In the genomic region with DNA sequence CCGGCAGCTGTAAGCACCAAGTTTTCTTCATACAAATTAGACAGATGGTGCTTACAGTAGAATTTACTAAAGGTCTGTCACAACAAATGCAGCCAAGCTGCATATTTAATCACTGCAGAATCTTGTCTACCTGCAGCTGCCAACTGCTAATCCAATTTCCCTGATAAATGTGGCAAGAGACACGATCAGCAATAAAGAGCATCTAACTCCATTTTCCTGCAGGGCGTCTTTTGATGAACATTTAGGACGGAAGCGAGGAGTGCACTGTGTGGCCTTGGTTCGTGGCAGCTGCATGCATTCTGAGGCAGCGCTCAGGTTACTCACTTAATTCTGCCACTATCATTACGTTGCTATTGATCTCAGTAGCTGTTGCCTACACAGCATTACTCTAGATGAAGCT, we compare ENCODE assay signal across 14 mouse cellular contexts. TPM values are rescaled to one million over a fixed set of nuclear protein-coding genes. Genes with fewer than 3 reads are reported as not detected.
DNase-seq lines count a peak whose midpoint lies in the region; ATAC-seq and TF ChIP-seq lines count a peak whose summit lies in the region.
"Had no signal": no experiment of that assay in that cellular context is flagged by ENCODE, and none has a peak within 500 bp of the region (broad histone marks: within the 10 kb centered on the region; RNA-seq: fewer than 3 reads in every experiment).

No protein-coding gene starts in this region.

- peak; percentile 15 for DNase-seq in left cerebral cortex, postnatal 4 days
- no peak for DNase-seq in left cerebral cortex, adult 2 months (ENCODE audit: extremely low spot score in 1 of 2, low spot score in 2 of 2)
- DNase-seq in cerebellum, postnatal 10 days, result peak; percentile 54 to 56
- DNase-seq in forebrain, postnatal 0 days, result peak; percentile 24
- DNase-seq in retina, embryonic 14.5 days (ENCODE audit: low spot score), result peak; percentile 11
- DNase-seq in right cerebral cortex, postnatal 36 days (ENCODE audit: low spot score in 2 of 2), result no peak
- no peak for DNase-seq in testis, postnatal 14 days (ENCODE audit: low spot score)
- DNase-seq: adrenal gland, postnatal 36 days had no signal

- intact Hi-C loops in left cerebral cortex, postnatal 4 days (cut with DNase I), result no loop called here
- intact Hi-C loops in left cerebral cortex, adult 2 months (cut with DNase I), result no loop called here

- H3K27me3 ChIP-seq in forebrain, postnatal 0 days (ENCODE audit: insufficient read depth, low read length), result no peaks in the 10 kb centered on the region
- H3K27me3 ChIP-seq: embryonic facial prominence, embryonic 12.5 days; limb, embryonic 13.5 days; lung, embryonic 15.5 days; midbrain, embryonic 12.5 days had no signal

- H3K36me3 ChIP-seq in forebrain, postnatal 0 days (ENCODE audit: insufficient read depth), result no peaks in the 10 kb centered on the region
- H3K36me3 ChIP-seq: embryonic facial prominence, embryonic 12.5 days; kidney, embryonic 15.5 days; limb, embryonic 13.5 days; lung, embryonic 15.5 days; midbrain, embryonic 12.5 days had no signal

- 19% methylated on average over 8 of the region's 8 CpGs for WGBS in forebrain, postnatal 0 days

- no peak overlapping the region for H3K4me3 ChIP-seq in left cerebral cortex, adult 2 months
- H3K4me3 ChIP-seq in forebrain, postnatal 0 days (ENCODE audit: low read depth, low read length), result no peak overlapping the region
- H3K4me3 ChIP-seq: embryonic facial prominence, embryonic 12.5 days; kidney, embryonic 15.5 days; limb, embryonic 13.5 days; lung, embryonic 15.5 days; midbrain, embryonic 12.5 days had no signal

- no peaks in the 10 kb centered on the region for H3K4me1 ChIP-seq in forebrain, postnatal 0 days (ENCODE audit: insufficient read depth)
- H3K4me1 ChIP-seq: embryonic facial prominence, embryonic 12.5 days; lung, embryonic 15.5 days had no signal

- no peak overlapping the region for H3K9ac ChIP-seq in forebrain, postnatal 0 days
- H3K9ac ChIP-seq: embryonic facial prominence, embryonic 12.5 days; kidney, embryonic 15.5 days; limb, embryonic 13.5 days; lung, embryonic 15.5 days; midbrain, embryonic 12.5 days had no signal

- no peaks in the 10 kb centered on the region for H3K9me3 ChIP-seq in forebrain, postnatal 0 days (ENCODE audit: low read length)
- H3K9me3 ChIP-seq: embryonic facial prominence, embryonic 12.5 days; kidney, embryonic 15.5 days; limb, embryonic 13.5 days; lung, embryonic 15.5 days; midbrain, embryonic 12.5 days had no signal

- H3K4me2 ChIP-seq in forebrain, postnatal 0 days (ENCODE audit: low read depth), result no peak overlapping the region
- H3K4me2 ChIP-seq: embryonic facial prominence, embryonic 12.5 days; kidney, embryonic 15.5 days; limb, embryonic 13.5 days; lung, embryonic 15.5 days; midbrain, embryonic 12.5 days had no signal

- ATAC-seq in forebrain, postnatal 0 days, result no peak

- no peak overlapping the region for H3K27ac ChIP-seq in left cerebral cortex, adult 2 months
- no peak overlapping the region for H3K27ac ChIP-seq in forebrain, postnatal 0 days (ENCODE audit: low read depth, low read length)
- H3K27ac ChIP-seq: embryonic facial prominence, embryonic 12.5 days; kidney, embryonic 15.5 days; limb, embryonic 13.5 days; lung, embryonic 15.5 days; midbrain, embryonic 12.5 days; stomach, postnatal 0 days had no signal

- TF ChIP-seq CTCF in left cerebral cortex, adult 2 months (IDR thresholded peaks at IDR 0.05), result no peak
- no peak for TF ChIP-seq CTCF in forebrain, postnatal 0 days (IDR thresholded peaks at IDR 0.05; ENCODE audit: low read depth)

RNA-seq across cellular contexts. Expression of a gene that starts 24.3 kb away (rescaled TPM):
- total RNA-seq in left cerebral cortex, postnatal 4 days (2021), result under 1 TPM; 0.74 to 0.92 TPM
- under 1 TPM in 1 of 2 experiments, not detected in 1; 0.72 TPM for total RNA-seq in left cerebral cortex, adult 2 months (2021)
- total RNA-seq in forebrain, postnatal 0 days (2014; rRNA removed), result 0.85 and 3.9 TPM in 2 replicates
- polyA plus RNA-seq in forebrain, postnatal 0 days (2015; fragmentation: Nextera tagmentation; extraction: Ambion mirVana), result not detected in 2 replicates
- total RNA-seq: adrenal gland, postnatal 36 days had no signal
- polyA plus RNA-seq: embryonic facial prominence, embryonic 12.5 days; kidney, embryonic 15.5 days; limb, embryonic 13.5 days; lung, embryonic 15.5 days; stomach, postnatal 0 days had no signal

Comparison
In these comparisons a context has a peak if more than half of its experiments do, and no peak if none do; other contexts are left out.
1. DNase-seq: peak in left cerebral cortex, postnatal 4 days (single experiment), cerebellum, postnatal 10 days (2 of 2), forebrain, postnatal 0 days (single experiment) and retina, embryonic 14.5 days (single experiment); none in left cerebral cortex, adult 2 months (0 of 2), right cerebral cortex, postnatal 36 days (0 of 2) and testis, postnatal 14 days (single experiment).